In genomic region chr2:32621517-32621859, GRCm38 (mm10) we compare ENCODE assay signal across 8 mouse cellular contexts. TPM values are rescaled to one million over a fixed set of nuclear protein-coding genes. Genes with fewer than 3 reads are reported as not detected.
DNase-seq lines count a peak whose midpoint lies in the region; ATAC-seq and TF ChIP-seq lines count a peak whose summit lies in the region.

Ak1 (plus strand) TSS chr2:32621758.

- peak within 1 kb of the TSS; percentile 29; the same call in 1 of the 2 replicates for H3K9ac ChIP-seq in MEL (ENCODE audit: control insufficient read depth, low read depth, low read length, poor library complexity, severe bottlenecking)
- H3K9ac ChIP-seq in forebrain, postnatal 0 days: no peak within 1 kb of the TSS
- no peak within 1 kb of the TSS for H3K9ac ChIP-seq in hindbrain, embryonic 14.5 days
- H3K9ac ChIP-seq in midbrain, embryonic 11.5 days (ENCODE audit: low read length): no peak within 1 kb of the TSS

- no peak for ATAC-seq in forebrain, postnatal 0 days
- peak; percentile 24; the same call in 1 of the 2 replicates for ATAC-seq in hindbrain, embryonic 14.5 days (ENCODE audit: low FRiP score)
- no peak for ATAC-seq in midbrain, embryonic 11.5 days (ENCODE audit: low FRiP score)

- H3K9me3 ChIP-seq in MEL (replicated peaks; ENCODE audit: insufficient read depth, low read length): no peaks in the 10 kb centered on the region
- no peaks in the 10 kb centered on the region for H3K9me3 ChIP-seq in forebrain, postnatal 0 days (ENCODE audit: low read length)
- no peaks in the 10 kb centered on the region for H3K9me3 ChIP-seq in hindbrain, embryonic 14.5 days (ENCODE audit: control insufficient read depth, low read length)
- H3K9me3 ChIP-seq in midbrain, embryonic 11.5 days (ENCODE audit: control insufficient read depth, low read length): no peaks in the 10 kb centered on the region; the same call in 1 of the 2 replicates

- no peak for TF ChIP-seq POLR2A in MEL (IDR thresholded peaks at IDR 0.05; ENCODE audit: control insufficient read depth in 1 of 2, insufficient read depth in 1 of 2, low read depth in 1 of 2, low read length in 2 of 2, poor library complexity in 1 of 2)

- peak within 1 kb of the TSS; percentile 69 for H3K27ac ChIP-seq in MEL (ENCODE audit: control insufficient read depth, low read depth, low read length)
- no peak within 1 kb of the TSS for H3K27ac ChIP-seq in forebrain, postnatal 0 days (ENCODE audit: low read depth, low read length)
- H3K27ac ChIP-seq in hindbrain, embryonic 14.5 days: peak within 1 kb of the TSS; percentile 39; the same call in 1 of the 2 replicates
- no peak within 1 kb of the TSS for H3K27ac ChIP-seq in midbrain, embryonic 11.5 days (ENCODE audit: low read depth, low read length)

- H3K4me1 ChIP-seq in MEL (ENCODE audit: control insufficient read depth in 1 of 2, insufficient read depth in 2 of 2, low read length in 2 of 2): peaks cover 2 to 17% of the 10 kb centered on the region in 2 experiments; a peak in 3 of 4 replicates
- peaks cover 16% of the 10 kb centered on the region for H3K4me1 ChIP-seq in forebrain, postnatal 0 days (ENCODE audit: insufficient read depth)
- peaks cover 40% of the 10 kb centered on the region for H3K4me1 ChIP-seq in hindbrain, embryonic 14.5 days (replicated peaks; ENCODE audit: control insufficient read depth, insufficient read depth, low read length)
- peaks cover 24% of the 10 kb centered on the region for H3K4me1 ChIP-seq in midbrain, embryonic 11.5 days (ENCODE audit: control insufficient read depth, insufficient read depth, low read length)

- no peak for TF ChIP-seq CTCF in MEL (IDR thresholded peaks at IDR 0.05 in 2 of 3, conservative IDR thresholded peaks at IDR 0.05 in 1 of 3; ENCODE audit: control insufficient read depth in 1 of 3, insufficient read depth in 1 of 3, low read depth in 2 of 3, low read length in 3 of 3, poor library complexity in 1 of 3, severe bottlenecking in 1 of 3)
- no peak for TF ChIP-seq CTCF in forebrain, postnatal 0 days (IDR thresholded peaks at IDR 0.05; ENCODE audit: low read depth)

- 41% methylated on average over 7 of the region's 7 CpGs for whole genome bisulfite sequencing in forebrain, postnatal 0 days
- 32% methylated on average over 7 of the region's 7 CpGs for WGBS in hindbrain, embryonic 14.5 days
- 57% methylated on average over 7 of the region's 7 CpGs for WGBS in midbrain, embryonic 11.5 days

- no peak within 1 kb of the TSS for H3K4me3 ChIP-seq in MEL (ENCODE audit: control insufficient read depth in 1 of 2, insufficient read depth in 1 of 2, low read depth in 2 of 2, low read length in 2 of 2)
- H3K4me3 ChIP-seq in forebrain, postnatal 0 days (ENCODE audit: low read depth, low read length): no peak within 1 kb of the TSS
- H3K4me3 ChIP-seq in hindbrain, embryonic 14.5 days (replicated peaks; ENCODE audit: low read length): no peak within 1 kb of the TSS
- no peak within 1 kb of the TSS for H3K4me3 ChIP-seq in midbrain, embryonic 11.5 days (ENCODE audit: low read depth, low read length)

- H3K79me2 ChIP-seq in MEL (ENCODE audit: control insufficient read depth, insufficient read depth, low read length, poor library complexity): no peaks in the 10 kb centered on the region

- TF ChIP-seq EP300 in MEL (IDR thresholded peaks at IDR 0.05; ENCODE audit: low read depth in 1 of 2, low read length in 2 of 2): no peak

- peaks cover 0 to 11% of the 10 kb centered on the region in 2 experiments; a peak in 2 of 4 replicates for H3K36me3 ChIP-seq in MEL (ENCODE audit: control insufficient read depth in 1 of 2, insufficient read depth in 2 of 2, low read length in 2 of 2)
- no peaks in the 10 kb centered on the region for H3K36me3 ChIP-seq in forebrain, postnatal 0 days (ENCODE audit: insufficient read depth)
- no peaks in the 10 kb centered on the region for H3K36me3 ChIP-seq in hindbrain, embryonic 14.5 days (replicated peaks; ENCODE audit: control insufficient read depth, insufficient read depth)
- H3K36me3 ChIP-seq in midbrain, embryonic 11.5 days (ENCODE audit: control insufficient read depth, insufficient read depth, low read length): no peaks in the 10 kb centered on the region; the same call in 1 of the 2 replicates

- H3K4me2 ChIP-seq in forebrain, postnatal 0 days (ENCODE audit: low read depth): no peak within 1 kb of the TSS
- H3K4me2 ChIP-seq in hindbrain, embryonic 14.5 days (replicated peaks): no peak within 1 kb of the TSS
- no peak within 1 kb of the TSS for H3K4me2 ChIP-seq in midbrain, embryonic 11.5 days

- peak; percentile 43 for DNase-seq in cerebellum, adult 9-11 months
- DNase-seq in cerebellum, postnatal 10 days: no peak
- no peak for DNase-seq in MEL (ENCODE audit: low read depth, low spot score)
- no peak for DNase-seq in forebrain, postnatal 0 days
- no peak for DNase-seq in hindbrain, embryonic 14.5 days (ENCODE audit: low spot score)
- DNase-seq in midbrain, embryonic 11.5 days (ENCODE audit: low spot score, missing footprints): no peak
- DNase-seq in MN1 (ENCODE audit: low spot score): no peak
- DNase-seq in kidney, postnatal 25 days: no peak

- H3K27me3 ChIP-seq in MEL (ENCODE audit: control insufficient read depth in 1 of 2, insufficient read depth in 2 of 2, low read length in 2 of 2): no peaks in the 10 kb centered on the region
- no peaks in the 10 kb centered on the region for H3K27me3 ChIP-seq in forebrain, postnatal 0 days (ENCODE audit: insufficient read depth, low read length)
- no peaks in the 10 kb centered on the region for H3K27me3 ChIP-seq in hindbrain, embryonic 14.5 days (ENCODE audit: control insufficient read depth, insufficient read depth, low read length)
- H3K27me3 ChIP-seq in midbrain, embryonic 11.5 days (ENCODE audit: control insufficient read depth, insufficient read depth, low read length): no peaks in the 10 kb centered on the region

- no peak for TF ChIP-seq RAD21 in MEL (IDR thresholded peaks at IDR 0.05; ENCODE audit: low read depth, low read length)

TF ChIP-seq in MEL, 35 proteins besides CTCF, POLR2A, EP300 and RAD21:
- TF ChIP-seq NELFE (IDR thresholded peaks at IDR 0.05; ENCODE audit: low read depth, low read length): no peak
- 0 out of 2 replicates have a peak, but pooled peaks have one; percentile 16 for TF ChIP-seq TAL1 (IDR thresholded peaks at IDR 0.05; ENCODE audit: low read length)

RNA-seq across cellular contexts. Expression of gene Ak1, which starts in this region (rescaled TPM):
- 0.12 TPM in 1 of 2 replicates, not detected in the other for total RNA-seq in MEL (2012; rRNA removed)
- polyA plus RNA-seq in MEL (2012; ENCODE audit: insufficient read depth in 1 of 2, insufficient read length in 2 of 2, low read depth in 1 of 2, low replicate concordance in 2 of 2, missing spikeins in 1 of 2): under 1 TPM in 1 of 2 experiments, not detected in 1; 0.13 TPM
- total RNA-seq in forebrain, postnatal 0 days (2014; rRNA removed): 114 and 123 TPM in 2 replicates
- polyA plus RNA-seq in forebrain, postnatal 0 days (2015; fragmentation: Nextera tagmentation; extraction: Ambion mirVana): 119 and 123 TPM in 2 replicates
- polyA plus RNA-seq in hindbrain, embryonic 14.5 days (2014; fragmentation: Nextera tagmentation; extraction: Ambion mirVana): 78.1 and 82.0 TPM in 2 replicates
- 18.3 and 22.0 TPM in 2 replicates for polyA plus RNA-seq in midbrain, embryonic 11.5 days (2014; fragmentation: Nextera tagmentation; extraction: Ambion mirVana)

Comparison
In these comparisons a context has a peak if more than half of its experiments do, and no peak if none do; other contexts are left out.
1. RNA of gene Ak1 (total RNA-seq): 114 to 123 TPM in forebrain, postnatal 0 days; 0.12 TPM in MEL; every median in the first group is over 100 times any median in the second.
2. RNA of gene Ak1 (polyA plus RNA-seq): 119 to 123 TPM in forebrain, postnatal 0 days, 78.1 to 82.0 TPM in hindbrain, embryonic 14.5 days and 18.3 to 22.0 TPM in midbrain, embryonic 11.5 days; 0.13 TPM in MEL; every median in the first group is over 10 times any median in the second.
3. H3K27ac ChIP-seq: peak in MEL (single experiment) and hindbrain, embryonic 14.5 days (single experiment); none in forebrain, postnatal 0 days (single experiment) and midbrain, embryonic 11.5 days (single experiment).